Mouse (Mus musculus): ENCODE data around the gene Carmil3. TPM values are rescaled to one million over a fixed set of nuclear protein-coding genes. Genes with fewer than 3 reads are reported as not detected.

Gene Carmil3
- polyA plus RNA-seq, 1 experiment from 2014 or later: 24.5 TPM

- Histone ChIP-seq H3K4me1 (replicated peaks) (peaks cover 29% of the 10 kb centered on the region), H3K9ac (replicated peaks) (peak overlapping the region; percentile 72), H3K27me3 (peaks cover 24% of the 10 kb centered on the region), H3K4me3 (replicated peaks) (peak overlapping the region; percentile 56), H3K36me3 (no peaks in the 10 kb centered on the region), H3K27ac (peak overlapping the region; percentile 77), H3K4me2 (replicated peaks) (peak overlapping the region; percentile 87), H3K9me3 (no peaks in the 10 kb centered on the region)
- ATAC-seq: peak; percentile 76
- under 1% methylated on average over 61 of the region's 61 CpGs for WGBS
These were observed 30.3 kb downstream of the Carmil3 start for GRCm38 (mm10) chr14:55520451-55521361.

- WGBS: 60% methylated on average over 4 of the region's 4 CpGs
- peaks cover 25% of the 10 kb centered on the region for H3K27me3 ChIP-seq
- no peak for ATAC-seq
These were observed 33.6 kb downstream of the Carmil3 start for GRCm38 (mm10) chr14:55524062-55524461.

GRCm38 (mm10) chr14:55524785-55525184, 34.3 kb downstream of the Carmil3 start, which contains the start of gene Nrl:
Nrl (minus strand) TSS chr14:55524981.
- no peak for ATAC-seq
- Histone ChIP-seq H3K9ac (replicated peaks) (no peak within 1 kb of the TSS), H3K4me2 (replicated peaks) (no peak within 1 kb of the TSS), H3K36me3 (no peaks in the 10 kb centered on the region), H3K4me3 (replicated peaks) (no peak within 1 kb of the TSS), H3K9me3 (no peaks in the 10 kb centered on the region), H3K4me1 (replicated peaks) (peaks cover 10% of the 10 kb centered on the region), H3K27ac (no peak within 1 kb of the TSS), H3K27me3 (peaks cover 26% of the 10 kb centered on the region)
- 52% methylated on average over 8 of the region's 8 CpGs for WGBS

More at GRCm38 (mm10) chr14:55524062-55524461, 33.6 kb downstream of the Carmil3 start:
- Histone ChIP-seq H3K4me1 (replicated peaks) (peaks cover 17% of the 10 kb centered on the region), H3K36me3 (no peaks in the 10 kb centered on the region), H3K9ac (replicated peaks) (no peak overlapping the region), H3K4me2 (replicated peaks) (no peak overlapping the region), H3K4me3 (replicated peaks) (no peak overlapping the region), H3K27ac (no peak overlapping the region), H3K9me3 (no peaks in the 10 kb centered on the region)

DNA sequence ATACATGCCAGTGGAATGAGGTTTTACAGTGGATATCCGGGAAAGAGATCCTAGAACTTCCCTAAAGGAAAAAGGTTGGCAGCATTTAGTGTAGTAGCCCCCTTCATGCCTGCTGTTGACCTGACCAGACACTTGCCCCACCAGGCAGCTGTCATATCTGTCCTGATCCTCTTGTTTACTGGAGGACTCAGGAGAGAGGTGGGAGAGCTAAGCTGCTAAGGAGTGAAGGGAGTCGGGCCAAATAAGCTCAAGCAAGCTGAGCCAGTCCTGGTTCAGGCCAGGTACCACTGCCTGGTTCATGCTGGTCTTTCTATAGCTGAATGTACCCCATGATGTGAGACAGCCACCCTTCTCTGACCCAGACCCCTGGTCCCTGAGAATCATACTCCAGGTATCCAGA, 36.2 kb downstream of the Carmil3 start:
- no peak overlapping the region for H3K9ac ChIP-seq (replicated peaks)
- H3K27me3 ChIP-seq: peaks cover 25% of the 10 kb centered on the region
- no peaks in the 10 kb centered on the region for H3K4me1 ChIP-seq (replicated peaks)
- no peak overlapping the region for H3K4me2 ChIP-seq (replicated peaks)
- no peaks in the 10 kb centered on the region for H3K9me3 ChIP-seq
- WGBS: 81% methylated on average over 2 of the region's 2 CpGs
- no peaks in the 10 kb centered on the region for H3K36me3 ChIP-seq
- no peak overlapping the region for H3K27ac ChIP-seq
- no peak for ATAC-seq
- H3K4me3 ChIP-seq (replicated peaks): no peak overlapping the region

DNA sequence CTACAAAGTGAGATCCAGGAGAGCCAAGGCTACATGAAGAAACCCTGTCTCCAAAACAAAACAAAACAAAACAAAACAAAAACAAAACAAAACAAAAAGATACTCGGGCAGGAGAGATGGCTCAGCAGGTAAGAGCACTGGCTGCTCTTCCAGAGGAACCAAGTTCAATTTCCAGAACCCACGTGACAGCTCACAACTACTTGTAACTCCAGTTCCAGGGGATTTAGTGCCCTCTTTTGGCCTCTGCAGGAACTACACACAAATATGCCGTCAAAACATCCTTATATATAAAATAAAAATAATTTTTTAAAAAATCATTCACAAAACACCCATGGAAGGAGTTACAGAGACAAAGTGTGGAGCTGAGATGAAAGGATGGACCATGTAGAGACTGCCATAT, 37.5 kb downstream of the Carmil3 start:
- H3K4me3 ChIP-seq (replicated peaks): no peak overlapping the region
- no peaks in the 10 kb centered on the region for H3K36me3 ChIP-seq
- H3K4me1 ChIP-seq (replicated peaks): no peaks in the 10 kb centered on the region
- H3K27me3 ChIP-seq: peaks cover 18% of the 10 kb centered on the region
- no peak overlapping the region for H3K4me2 ChIP-seq (replicated peaks)
- no peak overlapping the region for H3K9ac ChIP-seq (replicated peaks)
- no peak overlapping the region for H3K27ac ChIP-seq
- no peak for ATAC-seq
- WGBS: 17% methylated on average over 3 of the region's 3 CpGs
- no peaks in the 10 kb centered on the region for H3K9me3 ChIP-seq

DNA sequence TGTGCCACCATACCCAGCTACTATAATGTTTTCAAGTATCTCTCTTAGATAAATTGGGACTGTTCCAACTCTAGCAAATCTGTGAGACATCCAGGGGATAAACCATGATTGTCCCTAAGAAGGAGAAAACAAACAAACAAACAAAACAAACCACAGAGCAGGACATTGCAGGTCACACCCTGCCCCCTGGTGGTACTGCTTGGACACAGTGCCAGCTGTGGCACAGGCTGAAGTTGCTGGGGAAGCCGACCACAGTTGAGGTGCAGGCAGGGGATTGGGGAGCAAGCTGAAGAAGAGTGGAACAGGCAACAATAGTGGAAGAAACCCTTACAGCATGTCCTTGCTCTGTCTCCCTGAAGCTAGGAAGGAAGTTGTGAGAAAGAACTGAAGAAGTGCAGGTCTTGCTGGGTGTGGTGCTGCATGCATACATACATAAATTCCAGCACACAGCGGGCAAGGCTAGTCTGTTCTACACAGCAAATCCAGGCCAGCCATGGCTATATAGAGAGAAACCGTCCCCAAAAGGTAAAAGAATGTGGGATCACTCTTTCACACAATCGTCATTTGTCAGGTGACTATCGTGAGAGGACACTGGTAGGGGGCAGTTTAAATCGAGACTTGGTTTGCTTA, 45.8 kb downstream of the Carmil3 start:
- Histone ChIP-seq H3K9ac (replicated peaks) (no peak overlapping the region), H3K36me3 (no peaks in the 10 kb centered on the region), H3K4me2 (replicated peaks) (no peak overlapping the region), H3K4me1 (replicated peaks) (peaks cover 17% of the 10 kb centered on the region), H3K27me3 (no peaks in the 10 kb centered on the region), H3K4me3 (replicated peaks) (no peak overlapping the region), H3K9me3 (no peaks in the 10 kb centered on the region), H3K27ac (no peak overlapping the region)
- WGBS: 60% methylated on average over 6 of the region's 6 CpGs
- no peak for ATAC-seq

GRCm38 (mm10) chr14:55540067-55540786, 49.8 kb downstream of the Carmil3 start, which contains the start of gene Pck2:
Pck2 (plus strand) TSS chr14:55540266.
- peak; percentile 85 for ATAC-seq
- H3K4me3 ChIP-seq (replicated peaks): peak within 1 kb of the TSS; percentile 58
- under 1% methylated on average over 32 of the region's 32 CpGs for WGBS
- H3K27ac ChIP-seq: peak within 1 kb of the TSS; percentile 87
- H3K4me1 ChIP-seq (replicated peaks): peaks cover 26% of the 10 kb centered on the region
- peaks cover 12% of the 10 kb centered on the region for H3K36me3 ChIP-seq
- no peaks in the 10 kb centered on the region for H3K27me3 ChIP-seq
- H3K9me3 ChIP-seq: no peaks in the 10 kb centered on the region
- peak within 1 kb of the TSS; percentile 89 for H3K4me2 ChIP-seq (replicated peaks)
- H3K9ac ChIP-seq (replicated peaks): peak within 1 kb of the TSS; percentile 86

DNA sequence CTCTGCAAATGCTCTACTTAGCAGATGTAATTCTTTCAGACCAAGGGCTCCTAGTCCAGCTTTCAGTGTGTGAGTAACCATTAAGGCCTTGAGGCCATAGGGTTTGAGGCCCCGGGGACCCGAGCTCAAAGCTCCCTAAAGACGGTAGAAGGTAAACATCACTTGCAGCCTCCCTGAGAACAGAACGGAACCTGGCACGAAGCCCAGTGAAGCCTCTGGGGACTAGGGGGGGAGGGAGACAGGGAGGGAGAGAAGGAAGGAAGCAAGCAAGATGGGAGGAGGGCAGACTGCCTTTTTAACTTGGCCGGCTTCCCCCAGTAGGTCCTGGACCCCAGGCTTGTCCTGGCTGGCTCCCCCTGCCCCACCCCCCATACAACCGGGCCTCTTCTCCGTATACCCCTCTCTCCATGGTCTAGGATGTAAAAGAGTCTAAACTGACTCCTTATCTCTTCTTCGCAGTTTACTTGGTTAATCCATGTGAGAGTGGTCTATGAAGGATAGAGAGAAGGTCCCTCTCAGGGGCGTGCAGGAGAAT, 50.4 kb downstream of the Carmil3 start:
- WGBS: 4% methylated on average over 10 of the region's 10 CpGs
- Histone ChIP-seq H3K4me3 (replicated peaks) (peak overlapping the region; percentile 58), H3K27me3 (no peaks in the 10 kb centered on the region), H3K9ac (replicated peaks) (peak overlapping the region; percentile 86), H3K27ac (peak overlapping the region; percentile 87), H3K9me3 (no peaks in the 10 kb centered on the region), H3K36me3 (peaks cover 16% of the 10 kb centered on the region), H3K4me1 (replicated peaks) (peaks cover 26% of the 10 kb centered on the region), H3K4me2 (replicated peaks) (peak overlapping the region; percentile 89)
- ATAC-seq: peak; percentile 65

DNA sequence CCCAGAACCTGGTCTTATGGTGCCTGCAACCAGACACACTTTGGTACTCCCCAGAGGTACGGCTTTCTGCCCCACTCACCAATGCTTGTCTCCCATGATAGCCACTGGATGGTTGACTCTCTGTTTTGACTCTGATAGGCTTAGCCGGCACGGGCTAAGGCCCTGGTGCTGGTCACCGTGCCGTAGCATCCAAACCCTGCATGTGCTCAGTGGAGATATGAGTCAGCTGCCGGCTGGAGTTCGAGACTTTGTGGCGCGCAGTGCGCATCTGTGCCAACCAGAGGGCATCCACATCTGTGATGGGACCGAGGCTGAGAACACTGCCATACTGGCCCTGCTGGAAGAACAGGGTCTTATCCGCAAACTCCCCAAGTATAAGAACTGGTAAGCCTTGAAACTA, 51.8 kb downstream of the Carmil3 start:
- ATAC-seq: no peak
- Histone ChIP-seq H3K9ac (replicated peaks) (no peak overlapping the region), H3K27me3 (no peaks in the 10 kb centered on the region), H3K27ac (no peak overlapping the region), H3K9me3 (no peaks in the 10 kb centered on the region), H3K4me1 (replicated peaks) (peaks cover 26% of the 10 kb centered on the region), H3K4me3 (replicated peaks) (no peak overlapping the region), H3K36me3 (peaks cover 26% of the 10 kb centered on the region), H3K4me2 (replicated peaks) (no peak overlapping the region)
- WGBS: 97% methylated on average over 12 of the region's 12 CpGs

GRCm38 (mm10) chr14:55544334-55544733, 53.9 kb downstream of the Carmil3 start:
- Histone ChIP-seq H3K27me3 (no peaks in the 10 kb centered on the region), H3K9ac (replicated peaks) (peak overlapping the region; percentile 8; the same call in 1 of the 2 replicates), H3K36me3 (peaks cover 44% of the 10 kb centered on the region), H3K27ac (no peak overlapping the region), H3K9me3 (no peaks in the 10 kb centered on the region), H3K4me1 (replicated peaks) (peaks cover 26% of the 10 kb centered on the region), H3K4me3 (replicated peaks) (no peak overlapping the region), H3K4me2 (replicated peaks) (no peak overlapping the region)
- WGBS: 84% methylated on average over 9 of the region's 9 CpGs
- no peak for ATAC-seq

DNA sequence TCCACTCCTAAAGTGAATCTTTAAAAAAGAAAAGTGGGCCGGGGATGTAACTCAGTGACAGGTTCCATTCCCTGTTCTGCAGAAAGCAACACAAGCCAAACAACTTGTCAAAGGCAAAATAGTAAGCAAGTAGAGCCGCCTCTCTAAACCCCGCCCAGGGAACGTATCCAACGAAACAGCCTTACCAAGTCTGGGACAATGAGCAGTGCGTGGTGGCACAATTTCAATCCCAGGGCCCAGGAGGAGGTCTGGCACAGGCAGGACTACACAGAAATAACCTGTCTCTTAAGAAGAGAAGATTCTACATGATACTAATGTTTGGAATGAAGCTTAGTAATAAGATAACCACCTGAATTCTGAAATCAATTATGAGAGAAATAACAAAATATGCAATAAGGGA, 59.7 kb downstream of the Carmil3 start:
- H3K27ac ChIP-seq: no peak overlapping the region
- H3K36me3 ChIP-seq: peaks cover 32% of the 10 kb centered on the region
- no peak overlapping the region for H3K4me3 ChIP-seq (replicated peaks)
- ATAC-seq: no peak
- H3K9me3 ChIP-seq: no peaks in the 10 kb centered on the region
- no peak overlapping the region for H3K9ac ChIP-seq (replicated peaks)
- H3K4me2 ChIP-seq (replicated peaks): no peak overlapping the region
- 85% methylated on average over 6 of the region's 6 CpGs for WGBS
- no peaks in the 10 kb centered on the region for H3K4me1 ChIP-seq (replicated peaks)
- no peaks in the 10 kb centered on the region for H3K27me3 ChIP-seq
